Mouse (Mus musculus) MEL (cell line): ENCODE data around the gene Mapre1. TPM values are rescaled to one million over a fixed set of nuclear protein-coding genes. Genes with fewer than 3 reads are reported as not detected.

Experiments
- DNase-seq: peaks from one replicate; pipeline ENCODE4 v3.0.0; 2011; ENCODE audit warnings: low read depth, low spot score
- H3K27ac ChIP-seq: 2 replicates; pipeline ENCODE4 v1.5.1; 2012; ENCODE audit warnings: low read depth, mild to moderate bottlenecking, control low read depth, low read length, moderate library complexity; ENCODE audit not compliant: control insufficient read depth
- H3K27me3 ChIP-seq, 2 experiments: fragments of 150-350 bp in 1 of 2; sonication (generic) in 1 of 2; 2 replicates each; pipeline ENCODE4 v1.6.1; 2012; ENCODE audit warnings: low read length in 2 of 2, mild to moderate bottlenecking in 2 of 2, improper control_type of control experiment in 1 of 2, moderate library complexity in 1 of 2; ENCODE audit not compliant: insufficient read depth in 2 of 2, control insufficient read depth in 1 of 2
- H3K36me3 ChIP-seq, 2 experiments: 2 replicates each; pipeline ENCODE4 v1.6.1; 2012 to 2014; ENCODE audit warnings: low read length in 2 of 2, improper control_type of control experiment in 1 of 2, inconsistent platforms in 1 of 2, mild to moderate bottlenecking in 1 of 2; ENCODE audit not compliant: insufficient read depth in 2 of 2, control insufficient read depth in 1 of 2
- H3K4me1 ChIP-seq, 2 experiments: fragments of 150-350 bp in 1 of 2; sonication (generic) in 1 of 2; 2 replicates each; pipeline ENCODE4 v1.6.1; 2012; ENCODE audit warnings: low read length in 2 of 2, improper control_type of control experiment in 1 of 2, mild to moderate bottlenecking in 1 of 2; ENCODE audit not compliant: insufficient read depth in 2 of 2, control insufficient read depth in 1 of 2
- H3K4me3 ChIP-seq, 2 experiments: fragments of 150-350 bp in 1 of 2; sonication (generic) in 1 of 2; 2 replicates each; pipeline ENCODE4 v1.5.1; 2012; ENCODE audit warnings: low read depth in 2 of 2, low read length in 2 of 2, mild to moderate bottlenecking in 2 of 2, moderate library complexity in 2 of 2, control low read depth in 1 of 2, improper control_type of control experiment in 1 of 2; ENCODE audit not compliant: control insufficient read depth in 1 of 2, insufficient read depth in 1 of 2
- H3K79me2 ChIP-seq: 2 replicates; pipeline ENCODE4 v1.6.1; 2012; ENCODE audit warnings: mild to moderate bottlenecking, low read length, moderate library complexity; ENCODE audit not compliant: control insufficient read depth, poor library complexity, insufficient read depth
- H3K9ac ChIP-seq: 2 replicates; pipeline ENCODE4 v1.6.1; 2012; ENCODE audit warnings: low read depth, mild to moderate bottlenecking, control low read depth, low read length, moderate library complexity; ENCODE audit not compliant: control insufficient read depth, poor library complexity, severe bottlenecking
- H3K9me3 ChIP-seq: fragments of 150-350 bp; sonication (generic); replicated peaks from 2 replicates; pipeline ENCODE4 v1.6.1; 2012; ENCODE audit warnings: mild to moderate bottlenecking, low read length, improper control_type of control experiment, moderate library complexity; ENCODE audit not compliant: insufficient read depth
- BHLHE40 ChIP-seq: IDR thresholded peaks from 2 replicates; pipeline ENCODE4 v1.6.1; 2012; ENCODE audit warnings: low read depth, mild to moderate bottlenecking, inconsistent platforms, low read length, improper control_type of control experiment, borderline replicate concordance
- CHD2 ChIP-seq: IDR thresholded peaks from 2 replicates; pipeline ENCODE4 v1.6.1; 2011; ENCODE audit warnings: low read length, improper control_type of control experiment
- E2F4 ChIP-seq: IDR thresholded peaks from 2 replicates; pipeline ENCODE4 v1.6.1; 2011; ENCODE audit warnings: low read depth, low read length, improper control_type of control experiment, borderline replicate concordance
- EP300 ChIP-seq, 2 experiments: IDR thresholded peaks; 2 replicates each; pipeline ENCODE4 v1.6.1; 2011; ENCODE audit warnings: improper control_type of control experiment in 2 of 2, low read length in 2 of 2, low read depth in 1 of 2, mild to moderate bottlenecking in 1 of 2
- GABPA ChIP-seq: IDR thresholded peaks from 2 replicates; pipeline ENCODE4 v1.6.1; 2012; ENCODE audit warnings: low read depth, mild to moderate bottlenecking, inconsistent platforms, low read length, improper control_type of control experiment, moderate library complexity
- GATA1 ChIP-seq: IDR thresholded peaks from 2 replicates; pipeline ENCODE4 v1.6.1; 2011; ENCODE audit warnings: low read depth, low read length, improper control_type of control experiment
- HCFC1 ChIP-seq: IDR thresholded peaks from 2 replicates; pipeline ENCODE4 v1.6.1; 2012; ENCODE audit warnings: low read depth, mild to moderate bottlenecking, inconsistent platforms, low read length, improper control_type of control experiment, moderate library complexity
- JUND ChIP-seq: IDR thresholded peaks from 2 replicates; pipeline ENCODE4 v1.6.1; 2011; ENCODE audit warnings: low read depth, mild to moderate bottlenecking, improper control_type of control experiment, low read length
- KAT2A ChIP-seq: conservative IDR thresholded peaks from 2 replicates; pipeline ENCODE4 v1.6.1; 2012; ENCODE audit warnings: low read depth, low read length, improper control_type of control experiment, inconsistent platforms
- MAFK ChIP-seq: IDR thresholded peaks from 2 replicates; pipeline ENCODE4 v1.6.1; 2011; ENCODE audit warnings: low read depth, mild to moderate bottlenecking, low read length, improper control_type of control experiment, borderline replicate concordance
- MAX ChIP-seq: IDR thresholded peaks from 2 replicates; pipeline ENCODE4 v1.6.1; 2011; ENCODE audit warnings: low read length, improper control_type of control experiment
- MEF2A ChIP-seq: IDR thresholded peaks from 2 replicates; pipeline ENCODE4 v1.6.1; 2014; ENCODE audit warnings: low read depth, mild to moderate bottlenecking, inconsistent platforms, low read length, improper control_type of control experiment; ENCODE audit not compliant: poor library complexity, insufficient replicate concordance, severe bottlenecking; ENCODE audit errors: extremely low read depth
- MXI1 ChIP-seq: IDR thresholded peaks from 2 replicates; pipeline ENCODE4 v1.6.1; 2011; ENCODE audit warnings: mild to moderate bottlenecking, low read depth, low read length, improper control_type of control experiment
- MYC ChIP-seq: IDR thresholded peaks from 2 replicates; pipeline ENCODE4 v1.6.1; 2011; ENCODE audit warnings: low read depth, mild to moderate bottlenecking, low read length, improper control_type of control experiment, moderate library complexity
- NELFE ChIP-seq: IDR thresholded peaks from 2 replicates; pipeline ENCODE4 v1.6.1; 2011; ENCODE audit warnings: low read depth, low read length, improper control_type of control experiment
- POLR2A ChIP-seq, 2 experiments: IDR thresholded peaks; 2 replicates each; pipeline ENCODE4 v1.6.1; 2011 to 2012; ENCODE audit warnings: low read length in 2 of 2, mild to moderate bottlenecking in 2 of 2, control low read depth in 1 of 2, improper control_type of control experiment in 1 of 2, low read depth in 1 of 2, moderate library complexity in 1 of 2; ENCODE audit not compliant: control insufficient read depth in 1 of 2, insufficient read depth in 1 of 2, poor library complexity in 1 of 2
- POLR2AphosphoS5 ChIP-seq: IDR thresholded peaks from 2 replicates; pipeline ENCODE4 v1.6.1; 2012; ENCODE audit warnings: low read depth, borderline replicate concordance, mild to moderate bottlenecking, inconsistent platforms, low read length, moderate library complexity, mixed read lengths
- RCOR1 ChIP-seq: IDR thresholded peaks from 2 replicates; pipeline ENCODE4 v1.6.1; 2012; ENCODE audit warnings: low read depth, mild to moderate bottlenecking, inconsistent platforms, low read length, improper control_type of control experiment
- SIN3A ChIP-seq: IDR thresholded peaks from 2 replicates; pipeline ENCODE4 v1.6.1; 2012; ENCODE audit warnings: low read length, improper control_type of control experiment, inconsistent platforms
- SMC3 ChIP-seq: IDR thresholded peaks from 2 replicates; pipeline ENCODE4 v1.6.1; 2011; ENCODE audit warnings: low read depth, low read length, improper control_type of control experiment
- TAL1 ChIP-seq: IDR thresholded peaks from 2 replicates; pipeline ENCODE4 v1.6.1; 2012; ENCODE audit warnings: mild to moderate bottlenecking, inconsistent platforms, low read length, moderate library complexity, mixed read lengths
- TCF12 ChIP-seq: IDR thresholded peaks from 2 replicates; pipeline ENCODE4 v1.6.1; 2014; ENCODE audit warnings: low read depth, mild to moderate bottlenecking, inconsistent platforms, low read length, improper control_type of control experiment, moderate library complexity
- UBTF ChIP-seq: IDR thresholded peaks from 2 replicates; pipeline ENCODE4 v1.6.1; 2012; ENCODE audit warnings: low read depth, mild to moderate bottlenecking, inconsistent platforms, low read length, improper control_type of control experiment, moderate library complexity, borderline replicate concordance; ENCODE audit not compliant: insufficient read depth
- ZC3H11A ChIP-seq: IDR thresholded peaks from 2 replicates; pipeline ENCODE4 v1.6.1; 2012; ENCODE audit warnings: low read depth, mild to moderate bottlenecking, inconsistent platforms, low read length, improper control_type of control experiment
- ZKSCAN1 ChIP-seq: IDR thresholded peaks from 2 replicates; pipeline ENCODE4 v1.6.1; 2012; ENCODE audit warnings: low read depth, mild to moderate bottlenecking, inconsistent platforms, low read length, improper control_type of control experiment, moderate library complexity
- ZMIZ1 ChIP-seq: IDR thresholded peaks from 2 replicates; pipeline ENCODE4 v1.6.1; 2012; ENCODE audit warnings: low read depth, mild to moderate bottlenecking, inconsistent platforms, low read length, improper control_type of control experiment, moderate library complexity
- ZNF384 ChIP-seq: IDR thresholded peaks from 2 replicates; pipeline ENCODE4 v1.6.1; 2012; ENCODE audit warnings: low read depth, mild to moderate bottlenecking, inconsistent platforms, low read length, improper control_type of control experiment
- polyA plus RNA-seq, 2 experiments: library from polyadenylated mRNA; stranded (reverse) in 1 of 2; unstranded in 1 of 2; fragments of >175 nt in 1 of 2; fragments of >200 nt in 1 of 2; gene quantifications; 2 replicates each; pipeline versions ENCODE4 v1.2.1 to v1.2.4; 2012; ENCODE audit warnings: low replicate concordance in 2 of 2, low read depth in 1 of 2; ENCODE audit not compliant: insufficient read length in 2 of 2, insufficient read depth in 1 of 2, missing spikeins in 1 of 2
- total RNA-seq: library from RNA; depleted of rRNA; stranded (reverse); fragments of 300-350 nt; gene quantifications from 2 replicates; pipeline ENCODE4 v1.2.3, GENCODE M21; 2012

Gene Mapre1
- total and polyA plus RNA-seq, 3 experiments, result 57.7 to 94.8 TPM; not detected in 1

- H3K4me1 ChIP-seq, result no peaks in the 10 kb centered on the region
- no peaks in the 10 kb centered on the region for H3K79me2 ChIP-seq
- H3K27ac ChIP-seq, result no peak overlapping the region
- no peak for DNase-seq
- H3K9me3 ChIP-seq, result no peaks in the 10 kb centered on the region
- no peak overlapping the region for H3K9ac ChIP-seq
- peaks cover 0 to 2% of the 10 kb centered on the region in 2 experiments; a peak in 2 of 4 replicates for H3K27me3 ChIP-seq
- H3K4me3 ChIP-seq, result no peak overlapping the region
- H3K36me3 ChIP-seq, result no peaks in the 10 kb centered on the region
- TF ChIP-seq ZC3H11A (no peak), UBTF (no peak), MXI1 (no peak), ZKSCAN1 (no peak), TAL1 (no peak), POLR2A (IDR thresholded peaks at IDR 0.05; ENCODE audit: control insufficient read depth in 1 of 2, insufficient read depth in 1 of 2, low read depth in 1 of 2, low read length in 2 of 2, poor library complexity in 1 of 2) (no peak), TCF12 (no peak), SIN3A (no peak), SMC3 (no peak), BHLHE40 (no peak), MYC (no peak), GABPA (no peak), CHD2 (no peak), ZMIZ1 (no peak), NELFE (no peak), POLR2AphosphoS5 (no peak), JUND (no peak)
Observed at GRCm38 (mm10) chr2:153808841-153809240, 67.8 kb downstream of the Mapre1 start.

GRCm38 (mm10) chr2:153809921-153810320, 68.8 kb downstream of the Mapre1 start:
- Histone ChIP-seq H3K79me2 (no peaks in the 10 kb centered on the region), H3K9me3 (no peaks in the 10 kb centered on the region), H3K4me1 (no peaks in the 10 kb centered on the region), H3K27ac (no peak overlapping the region), H3K36me3 (no peaks in the 10 kb centered on the region), H3K4me3 (no peak overlapping the region), H3K27me3 (peaks cover 0 to 2% of the 10 kb centered on the region in 2 experiments; a peak in 2 of 4 replicates), H3K9ac (no peak overlapping the region)
- TF ChIP-seq SIN3A, result no peak
- TF ChIP-seq MXI1, result no peak
- TF ChIP-seq POLR2AphosphoS5, result no peak
- TF ChIP-seq JUND, result no peak
- no peak for TF ChIP-seq BHLHE40
- no peak for TF ChIP-seq MEF2A
- no peak for TF ChIP-seq SMC3
- no peak for TF ChIP-seq GATA1
- no peak for TF ChIP-seq MAFK
- no peak for TF ChIP-seq KAT2A
- no peak for TF ChIP-seq ZKSCAN1
- no peak for TF ChIP-seq E2F4
- TF ChIP-seq MAX, result no peak
- TF ChIP-seq RCOR1, result no peak
- no peak for TF ChIP-seq HCFC1
- no peak for TF ChIP-seq NELFE
- no peak for TF ChIP-seq EP300 (IDR thresholded peaks at IDR 0.05; ENCODE audit: low read depth in 1 of 2, low read length in 2 of 2)
- no peak for TF ChIP-seq ZNF384
- DNase-seq, result no peak
